Mouse (Mus musculus): Measurements from ENCODE around the gene Rnf225. TPM values are rescaled to one million over a fixed set of nuclear protein-coding genes. Genes with fewer than 3 reads are reported as not detected.

Rnf225 gene
- total and polyA plus RNA-seq, 2 experiments = 0.09 to 0.65 TPM

DNA sequence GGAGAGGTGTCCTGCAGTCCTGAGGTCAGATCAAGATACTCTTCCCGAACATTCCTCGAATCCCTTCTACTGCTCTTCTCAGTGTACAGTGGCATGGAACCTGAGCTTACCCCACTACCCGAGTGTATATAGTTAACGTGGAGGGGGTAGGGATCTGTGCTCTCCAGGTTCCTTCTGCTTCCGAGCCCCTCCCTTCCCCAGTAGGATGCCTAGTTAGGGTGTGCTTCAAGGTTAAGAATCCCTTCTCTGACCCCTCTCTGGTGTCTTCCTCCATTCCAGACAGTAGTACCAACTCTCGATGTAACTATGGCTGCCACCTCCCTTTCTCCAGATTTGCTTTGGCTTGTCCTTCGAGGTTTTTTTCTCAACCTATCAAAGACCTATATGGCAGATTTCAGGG, 53.1 kb downstream of the Rnf225 start:
- no peak overlapping the region for H3K9ac ChIP-seq (ENCODE audit: low read depth, low read length)
- H3K79me2 ChIP-seq (ENCODE audit: control insufficient read depth, insufficient read depth, low read length) = no peaks in the 10 kb centered on the region
- peaks cover 13% of the 10 kb centered on the region; the same call in 1 of the 2 replicates for H3K4me1 ChIP-seq (ENCODE audit: control insufficient read depth, insufficient read depth, low read length)
- no peak for DNase-seq (ENCODE audit: extremely low read depth, low read depth, low spot score)
- no peaks in the 10 kb centered on the region for H3K27me3 ChIP-seq (ENCODE audit: control insufficient read depth, insufficient read depth, low read length)
- H3K4me3 ChIP-seq (ENCODE audit: insufficient read depth, low read depth, low read length) = no peak overlapping the region
- 89% methylated on average over 7 of the region's 7 CpGs for WGBS
- TF ChIP-seq POLR2A (IDR thresholded peaks at IDR 0.05; ENCODE audit: extremely low read depth, insufficient read depth, low read length) (no peak), CTCF (IDR thresholded peaks at IDR 0.05; ENCODE audit: low read depth, low read length) (no peak)
- no peak overlapping the region for H3K27ac ChIP-seq (replicated peaks; ENCODE audit: insufficient read depth, low read depth, low read length)
- H3K36me3 ChIP-seq (ENCODE audit: control insufficient read depth, insufficient read depth, low read length) = peaks cover 2% of the 10 kb centered on the region; the same call in 1 of the 2 replicates

Other genes with a start within 250 kb of the Rnf225 start
- not detected in 2 replicates for gene Vmn2r55, start 242.4 kb upstream of the Rnf225 start, total RNA-seq (2014; rRNA removed)
- gene Vmn2r55, start 242.4 kb upstream of the Rnf225 start, polyA plus RNA-seq (2012; rRNA removed) = not detected in 2 replicates
- gene Vmn2r56, start 192.4 kb upstream of the Rnf225 start, total RNA-seq (2014; rRNA removed) = not detected in 2 replicates
- gene Vmn2r56, start 192.4 kb upstream of the Rnf225 start, polyA plus RNA-seq (2012; rRNA removed) = not detected in 2 replicates
- 0.27 TPM in 1 of 2 replicates, not detected in the other for gene Zscan18, start 123.8 kb upstream of the Rnf225 start, total RNA-seq (2014; rRNA removed)
- gene Zscan18, start 123.8 kb upstream of the Rnf225 start, polyA plus RNA-seq (2012; rRNA removed) = 0.05 TPM in 1 of 2 replicates, not detected in the other
- gene Zfp329, start 108.6 kb upstream of the Rnf225 start, total RNA-seq (2014; rRNA removed) = 1.8 and 2.0 TPM in 2 replicates
- 0.29 and 0.50 TPM in 2 replicates for gene Zfp329, start 108.6 kb upstream of the Rnf225 start, polyA plus RNA-seq (2012; rRNA removed)
- 22.2 and 25.0 TPM in 2 replicates for gene Zfp110, start 92.7 kb upstream of the Rnf225 start, total RNA-seq (2014; rRNA removed)
- 6.1 and 9.7 TPM in 2 replicates for gene Zfp110, start 92.7 kb upstream of the Rnf225 start, polyA plus RNA-seq (2012; rRNA removed)
- gene Zfp128, start 46.2 kb upstream of the Rnf225 start, total RNA-seq (2014; rRNA removed) = 1.7 and 2.1 TPM in 2 replicates
- 0.46 and 0.58 TPM in 2 replicates for gene Zfp128, start 46.2 kb upstream of the Rnf225 start, polyA plus RNA-seq (2012; rRNA removed)
- 1.2 and 1.5 TPM in 2 replicates for gene Zscan22, start 29.6 kb upstream of the Rnf225 start, total RNA-seq (2014; rRNA removed)
- gene Zscan22, start 29.6 kb upstream of the Rnf225 start, polyA plus RNA-seq (2012; rRNA removed) = 5.7 and 6.6 TPM in 2 replicates
- gene Rps5, start 5.1 kb upstream of the Rnf225 start, total RNA-seq (2014; rRNA removed) = 773 and 998 TPM in 2 replicates
- 789 and 798 TPM in 2 replicates for gene Rps5, start 5.1 kb upstream of the Rnf225 start, polyA plus RNA-seq (2012; rRNA removed)
- 3.9 and 4.1 TPM in 2 replicates for gene Zfp324, start 38.4 kb downstream of the Rnf225 start, total RNA-seq (2014; rRNA removed)
- gene Zfp324, start 38.4 kb downstream of the Rnf225 start, polyA plus RNA-seq (2012; rRNA removed) = 3.4 and 5.2 TPM in 2 replicates
- gene Zfp446, start 50.4 kb downstream of the Rnf225 start, total RNA-seq (2014; rRNA removed) = 1.3 and 1.4 TPM in 2 replicates
- 1.9 and 3.6 TPM in 2 replicates for gene Zfp446, start 50.4 kb downstream of the Rnf225 start, polyA plus RNA-seq (2012; rRNA removed)
- 1,289 and 1,401 TPM in 2 replicates for gene Slc27a5, start 70.8 kb downstream of the Rnf225 start, total RNA-seq (2014; rRNA removed)
- gene Slc27a5, start 70.8 kb downstream of the Rnf225 start, polyA plus RNA-seq (2012; rRNA removed) = 1,497 and 1,713 TPM in 2 replicates
- 67.7 and 69.4 TPM in 2 replicates for gene Trim28, start 71.7 kb downstream of the Rnf225 start, total RNA-seq (2014; rRNA removed)
- gene Trim28, start 71.7 kb downstream of the Rnf225 start, polyA plus RNA-seq (2012; rRNA removed) = 98.0 and 114 TPM in 2 replicates
- gene Zbtb45, start 82.6 kb downstream of the Rnf225 start, total RNA-seq (2014; rRNA removed) = 0.28 and 1.2 TPM in 2 replicates
- gene Zbtb45, start 82.6 kb downstream of the Rnf225 start, polyA plus RNA-seq (2012; rRNA removed) = 4.5 TPM in 2 replicates
- 109 and 149 TPM in 2 replicates for gene Chmp2a, start 107.4 kb downstream of the Rnf225 start, total RNA-seq (2014; rRNA removed)
- 62.8 and 76.5 TPM in 2 replicates for gene Chmp2a, start 107.4 kb downstream of the Rnf225 start, polyA plus RNA-seq (2012; rRNA removed)
- gene Ube2m, start 110.9 kb downstream of the Rnf225 start, total RNA-seq (2014; rRNA removed) = 41.2 and 59.5 TPM in 2 replicates
- gene Ube2m, start 110.9 kb downstream of the Rnf225 start, polyA plus RNA-seq (2012; rRNA removed) = 71.5 and 82.7 TPM in 2 replicates
- gene Mzf1, start 127.3 kb downstream of the Rnf225 start, total RNA-seq (2014; rRNA removed) = 0.18 and 0.40 TPM in 2 replicates
- 0.41 and 0.54 TPM in 2 replicates for gene Mzf1, start 127.3 kb downstream of the Rnf225 start, polyA plus RNA-seq (2012; rRNA removed)
- not detected in 2 replicates for gene Vmn1r85, start 167.8 kb downstream of the Rnf225 start, total RNA-seq (2014; rRNA removed)
- gene Vmn1r85, start 167.8 kb downstream of the Rnf225 start, polyA plus RNA-seq (2012; rRNA removed) = not detected in 2 replicates
- not detected in 2 replicates for gene Vmn1r86, start 192.5 kb downstream of the Rnf225 start, total RNA-seq (2014; rRNA removed)
- not detected in 2 replicates for gene Vmn1r86, start 192.5 kb downstream of the Rnf225 start, polyA plus RNA-seq (2012; rRNA removed)
- not detected in 2 replicates for gene Vmn1r87, start 212.7 kb downstream of the Rnf225 start, total RNA-seq (2014; rRNA removed)
- gene Vmn1r87, start 212.7 kb downstream of the Rnf225 start, polyA plus RNA-seq (2012; rRNA removed) = not detected in 2 replicates
- not detected in 2 replicates for gene Vmn1r88, start 232.2 kb downstream of the Rnf225 start, total RNA-seq (2014; rRNA removed)
- not detected in 2 replicates for gene Vmn1r88, start 232.2 kb downstream of the Rnf225 start, polyA plus RNA-seq (2012; rRNA removed)